Mouse (Mus musculus) liver, embryonic 16.5 days (tissue): ENCODE results near the gene Dnah10. TPM values are rescaled to one million over a fixed set of nuclear protein-coding genes. Genes with fewer than 3 reads are reported as not detected.

Experiments used
- ATAC-seq: fragments of 200-750 bp; cut with Nextera tagmentation; 2 replicates; pipeline ENCODE4 v1.8.0; 2017; ENCODE audit warnings: low read depth, mild to moderate bottlenecking, moderate number of reproducible peaks, moderate library complexity
- H3K27ac ChIP-seq: fragments of 300-500 bp; sonication (generic); 2 replicates; pipeline ENCODE4 v1.5.1; 2014; ENCODE audit warnings: mild to moderate bottlenecking, low read length
- H3K27me3 ChIP-seq: fragments of 300-500 bp; sonication (generic); 2 replicates; pipeline ENCODE4 v1.6.1; 2014; ENCODE audit warnings: low read depth, low read length, mixed read lengths; ENCODE audit not compliant: control insufficient read depth, insufficient read depth
- H3K36me3 ChIP-seq: fragments of 300-500 bp; sonication (generic); 2 replicates; pipeline ENCODE4 v1.6.1; 2014; ENCODE audit warnings: mild to moderate bottlenecking; ENCODE audit not compliant: control insufficient read depth, insufficient read depth
- H3K4me1 ChIP-seq: fragments of 300-500 bp; sonication (generic); 2 replicates; pipeline ENCODE4 v1.6.1; 2014; ENCODE audit warnings: low read depth, low read length, mixed read lengths; ENCODE audit not compliant: control insufficient read depth
- H3K4me2 ChIP-seq: fragments of 300-500 bp; sonication (generic); 2 replicates; pipeline ENCODE4 v1.6.1; 2014; ENCODE audit warnings: low read depth, low read length, mixed read lengths
- H3K4me3 ChIP-seq: fragments of 300-500 bp; sonication (generic); 2 replicates; pipeline ENCODE4 v1.5.1; 2014; ENCODE audit warnings: low read depth, mild to moderate bottlenecking, low read length
- H3K9ac ChIP-seq: fragments of 300-500 bp; sonication (generic); 2 replicates; pipeline ENCODE4 v1.6.1; 2014; ENCODE audit warnings: low read depth, low read length
- H3K9me3 ChIP-seq: fragments of 300-500 bp; sonication (generic); replicated peaks from 2 replicates; pipeline ENCODE4 v1.6.1; 2016; ENCODE audit warnings: low read length; ENCODE audit not compliant: control insufficient read depth
- WGBS: fragments of 180-500 bp; shearing (Covaris S2); extraction: QIAGEN DNeasy Blood & Tissue Kit; methylation state at CpG from one replicate; pipeline ENCODE4 v1.1.7; 2014; ENCODE audit not compliant: insufficient replicate concordance; 5-methylcytosine and 5-hydroxymethylcytosine counted together
- polyA plus RNA-seq: library from polyadenylated mRNA; unstranded; fragments of >200 nt; fragmentation: Nextera tagmentation; extraction: Ambion mirVana; gene quantifications from 2 replicates; pipeline ENCODE4 v1.2.1, GENCODE M21; 2015

Gene Dnah10
- polyA plus RNA-seq, 1 experiment from 2014 or later = 0.01 TPM

- no peaks in the 10 kb centered on the region for H3K4me1 ChIP-seq
- no peak overlapping the region for H3K9ac ChIP-seq
- no peak overlapping the region for H3K27ac ChIP-seq
- 54% methylated on average over 7 of the region's 7 CpGs for WGBS
- no peaks in the 10 kb centered on the region for H3K27me3 ChIP-seq
- no peaks in the 10 kb centered on the region for H3K36me3 ChIP-seq
- no peak for ATAC-seq
- no peak overlapping the region for H3K4me3 ChIP-seq
- H3K9me3 ChIP-seq = no peaks in the 10 kb centered on the region
- H3K4me2 ChIP-seq = no peak overlapping the region
Measured at GRCm38 (mm10) chr5:124779926-124780325, 55.0 kb downstream of the Dnah10 start.

GRCm38 (mm10) chr5:124781696-124782095 lies 56.8 kb downstream of the Dnah10 start:
- Histone ChIP-seq H3K9me3 (peaks cover 6% of the 10 kb centered on the region; the same call in 1 of the 2 replicates), H3K4me1 (no peaks in the 10 kb centered on the region), H3K27me3 (no peaks in the 10 kb centered on the region), H3K4me2 (no peak overlapping the region), H3K27ac (no peak overlapping the region), H3K9ac (no peak overlapping the region), H3K36me3 (no peaks in the 10 kb centered on the region), H3K4me3 (no peak overlapping the region)
- ATAC-seq = no peak
- WGBS = 70% methylated on average over 8 of the region's 8 CpGs

- no peaks in the 10 kb centered on the region for H3K27me3 ChIP-seq
- no peak overlapping the region for H3K4me3 ChIP-seq
- no peaks in the 10 kb centered on the region for H3K4me1 ChIP-seq
- H3K36me3 ChIP-seq = no peaks in the 10 kb centered on the region
- H3K9ac ChIP-seq = no peak overlapping the region
- WGBS = 75% methylated on average over 7 of the region's 7 CpGs
- H3K9me3 ChIP-seq = peaks cover 6% of the 10 kb centered on the region; the same call in 1 of the 2 replicates
- ATAC-seq = no peak
- H3K27ac ChIP-seq = no peak overlapping the region
- no peak overlapping the region for H3K4me2 ChIP-seq
Measured at GRCm38 (mm10) chr5:124785650-124786049, 60.8 kb downstream of the Dnah10 start.

DNA sequence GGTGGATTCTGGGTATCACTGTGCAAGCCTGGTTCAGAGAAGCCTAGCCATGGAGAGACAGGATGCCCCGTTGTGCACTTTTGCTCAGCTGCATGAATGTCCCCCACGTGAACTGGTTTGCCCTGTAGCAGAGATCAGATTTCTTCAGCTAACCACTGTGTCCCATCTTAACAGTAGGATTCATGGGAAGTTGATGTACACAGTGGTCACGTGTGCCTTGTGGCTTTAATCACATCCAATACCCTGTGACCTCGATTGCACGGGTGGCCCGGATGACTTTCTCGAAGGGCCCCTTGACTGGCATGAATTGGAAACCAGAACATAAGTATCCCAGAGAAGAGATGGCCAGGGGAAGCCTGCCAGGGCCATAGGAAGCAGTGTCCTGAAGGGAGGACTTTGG lies 67.2 kb downstream of the Dnah10 start:
- H3K27ac ChIP-seq = no peak overlapping the region
- no peaks in the 10 kb centered on the region for H3K27me3 ChIP-seq
- no peak overlapping the region for H3K4me2 ChIP-seq
- no peak for ATAC-seq
- 68% methylated on average over 7 of the region's 7 CpGs for WGBS
- H3K9me3 ChIP-seq = no peaks in the 10 kb centered on the region
- no peaks in the 10 kb centered on the region for H3K36me3 ChIP-seq
- no peaks in the 10 kb centered on the region for H3K4me1 ChIP-seq
- no peak overlapping the region for H3K9ac ChIP-seq
- H3K4me3 ChIP-seq = no peak overlapping the region

DNA sequence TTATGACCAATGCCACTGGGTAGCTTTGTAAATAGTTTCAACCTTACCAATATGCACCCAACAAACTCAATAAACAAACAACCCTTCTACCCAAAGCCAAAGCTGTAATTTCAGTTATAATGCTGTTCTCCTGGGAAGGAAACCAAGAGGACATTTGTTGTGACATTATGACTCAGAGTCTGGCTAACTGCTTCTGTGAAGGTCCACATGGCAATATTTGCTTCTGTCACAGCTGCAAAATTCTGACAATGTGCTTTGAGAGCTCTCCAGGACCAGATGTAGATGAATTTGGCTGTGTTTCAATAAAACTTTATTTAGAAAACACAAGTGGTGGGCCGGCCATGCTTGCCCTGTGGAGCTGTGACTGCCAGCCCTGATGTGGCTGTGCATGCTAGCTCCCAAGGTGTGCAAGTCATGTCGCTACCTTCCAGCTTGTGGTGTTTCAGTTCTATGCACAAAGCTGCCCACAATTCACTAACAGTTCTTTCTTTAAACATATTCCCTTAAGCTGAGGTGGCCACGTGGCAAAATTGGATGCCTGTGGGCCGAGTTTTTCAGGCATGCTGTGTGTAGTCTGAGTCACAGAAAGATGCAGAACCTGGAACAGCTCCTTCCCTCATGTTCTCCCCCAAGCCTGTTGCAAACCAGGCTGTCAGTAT lies 85.0 kb downstream of the Dnah10 start:
- Histone ChIP-seq H3K27me3 (no peaks in the 10 kb centered on the region), H3K4me1 (no peaks in the 10 kb centered on the region), H3K36me3 (no peaks in the 10 kb centered on the region), H3K4me2 (no peak overlapping the region), H3K9me3 (no peaks in the 10 kb centered on the region), H3K27ac (no peak overlapping the region), H3K9ac (no peak overlapping the region), H3K4me3 (no peak overlapping the region)
- WGBS = 62% methylated on average over 4 of the region's 4 CpGs
- ATAC-seq = no peak

- Histone ChIP-seq H3K27me3 (no peaks in the 10 kb centered on the region), H3K4me1 (no peaks in the 10 kb centered on the region), H3K36me3 (no peaks in the 10 kb centered on the region), H3K4me3 (no peak overlapping the region), H3K4me2 (no peak overlapping the region), H3K9ac (no peak overlapping the region), H3K27ac (no peak overlapping the region), H3K9me3 (no peaks in the 10 kb centered on the region)
- WGBS = 57% methylated on average over 12 of the region's 12 CpGs
- ATAC-seq = no peak
Measured at GRCm38 (mm10) chr5:124812466-124812865, 87.6 kb downstream of the Dnah10 start.

GRCm38 (mm10) chr5:124814797-124815196 lies 89.9 kb downstream of the Dnah10 start:
- Histone ChIP-seq H3K27me3 (no peaks in the 10 kb centered on the region), H3K9me3 (no peaks in the 10 kb centered on the region), H3K4me3 (no peak overlapping the region), H3K9ac (no peak overlapping the region), H3K4me2 (no peak overlapping the region), H3K4me1 (no peaks in the 10 kb centered on the region), H3K36me3 (no peaks in the 10 kb centered on the region), H3K27ac (no peak overlapping the region)
- no peak for ATAC-seq
- WGBS = 44% methylated on average over 5 of the region's 5 CpGs

- no peak overlapping the region for H3K9ac ChIP-seq
- H3K4me3 ChIP-seq = no peak overlapping the region
- WGBS = 70% methylated on average over 15 of the region's 15 CpGs
- no peaks in the 10 kb centered on the region for H3K9me3 ChIP-seq
- H3K4me1 ChIP-seq = no peaks in the 10 kb centered on the region
- no peak overlapping the region for H3K27ac ChIP-seq
- no peaks in the 10 kb centered on the region for H3K36me3 ChIP-seq
- H3K27me3 ChIP-seq = no peaks in the 10 kb centered on the region
- no peak for ATAC-seq
- H3K4me2 ChIP-seq = no peak overlapping the region
Measured at GRCm38 (mm10) chr5:124817050-124817449, 92.2 kb downstream of the Dnah10 start.

- H3K36me3 ChIP-seq = no peaks in the 10 kb centered on the region
- H3K4me2 ChIP-seq = no peak overlapping the region
- H3K9me3 ChIP-seq = no peaks in the 10 kb centered on the region
- no peak for ATAC-seq
- no peak overlapping the region for H3K4me3 ChIP-seq
- H3K9ac ChIP-seq = no peak overlapping the region
- 62% methylated on average over 18 of the region's 18 CpGs for WGBS
- H3K27me3 ChIP-seq = no peaks in the 10 kb centered on the region
- H3K27ac ChIP-seq = no peak overlapping the region
- H3K4me1 ChIP-seq = no peaks in the 10 kb centered on the region
Measured at GRCm38 (mm10) chr5:124822128-124822894, 97.4 kb downstream of the Dnah10 start.
